Mouse (Mus musculus): Measurements from ENCODE around the gene Golt1a. TPM values are rescaled to one million over a fixed set of nuclear protein-coding genes. Genes with fewer than 3 reads are reported as not detected.

Golt1a gene
- polyA plus RNA-seq, 1 experiment from 2014 or later, result not detected

DNA sequence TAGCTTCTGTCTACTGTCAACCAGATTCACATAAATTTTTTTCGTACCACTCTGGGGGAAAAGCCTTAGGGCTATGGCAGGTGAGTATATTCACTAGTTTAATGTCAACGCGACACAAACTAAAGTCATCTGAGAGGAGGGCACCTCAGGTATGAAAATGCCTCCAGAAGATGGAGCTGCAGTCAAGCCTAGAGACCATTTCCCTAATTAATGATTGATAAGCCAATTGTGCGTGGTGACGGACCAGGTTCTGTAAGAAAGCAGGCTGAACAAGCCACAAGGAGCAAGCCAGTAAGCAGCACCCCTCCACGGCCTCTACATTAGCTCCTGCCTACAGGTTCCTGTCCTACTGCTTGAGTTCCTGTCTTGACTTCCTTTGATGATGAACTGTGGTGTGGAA lies 51.4 kb downstream of the Golt1a start:
- Histone ChIP-seq H3K27ac (ENCODE audit: low read depth, low read length) (no peak overlapping the region), H3K36me3 (ENCODE audit: control insufficient read depth, insufficient read depth, low read length) (no peaks in the 10 kb centered on the region), H3K4me2 (replicated peaks; ENCODE audit: low read depth, low read length) (no peak overlapping the region), H3K4me3 (ENCODE audit: low read depth, low read length) (no peak overlapping the region), H3K4me1 (replicated peaks; ENCODE audit: control insufficient read depth, insufficient read depth, low read length) (0 out of 2 replicates have a peak, but pooled peaks cover 5% of the 10 kb centered on the region), H3K9ac (ENCODE audit: low read depth, low read length) (no peak overlapping the region), H3K27me3 (ENCODE audit: control insufficient read depth, insufficient read depth, low read length) (peaks cover 17% of the 10 kb centered on the region), H3K9me3 (ENCODE audit: control insufficient read depth, low read length) (no peaks in the 10 kb centered on the region)
- DNase-seq (ENCODE audit: low spot score) (no peak), ATAC-seq (ENCODE audit: low FRiP score) (no peak)
- WGBS, result 92% methylated on average over 6 of the region's 6 CpGs

GRCm38 (mm10) chr1:133362103-133362502 lies 52.5 kb downstream of the Golt1a start:
- H3K9me3 ChIP-seq (ENCODE audit: control insufficient read depth, low read length), result no peaks in the 10 kb centered on the region
- H3K4me1 ChIP-seq (replicated peaks; ENCODE audit: control insufficient read depth, insufficient read depth, low read length), result 0 out of 2 replicates have a peak, but pooled peaks cover 5% of the 10 kb centered on the region
- no peak overlapping the region for H3K4me3 ChIP-seq (ENCODE audit: low read depth, low read length)
- H3K27me3 ChIP-seq (ENCODE audit: control insufficient read depth, insufficient read depth, low read length), result peaks cover 19% of the 10 kb centered on the region
- H3K9ac ChIP-seq (ENCODE audit: low read depth, low read length), result no peak overlapping the region
- no peaks in the 10 kb centered on the region for H3K36me3 ChIP-seq (ENCODE audit: control insufficient read depth, insufficient read depth, low read length)
- ATAC-seq (ENCODE audit: low FRiP score), result no peak
- no peak for DNase-seq (ENCODE audit: low spot score)
- H3K4me2 ChIP-seq (replicated peaks; ENCODE audit: low read depth, low read length), result no peak overlapping the region
- H3K27ac ChIP-seq (ENCODE audit: low read depth, low read length), result no peak overlapping the region
- WGBS, result 93% methylated on average over 5 of the region's 5 CpGs

DNA sequence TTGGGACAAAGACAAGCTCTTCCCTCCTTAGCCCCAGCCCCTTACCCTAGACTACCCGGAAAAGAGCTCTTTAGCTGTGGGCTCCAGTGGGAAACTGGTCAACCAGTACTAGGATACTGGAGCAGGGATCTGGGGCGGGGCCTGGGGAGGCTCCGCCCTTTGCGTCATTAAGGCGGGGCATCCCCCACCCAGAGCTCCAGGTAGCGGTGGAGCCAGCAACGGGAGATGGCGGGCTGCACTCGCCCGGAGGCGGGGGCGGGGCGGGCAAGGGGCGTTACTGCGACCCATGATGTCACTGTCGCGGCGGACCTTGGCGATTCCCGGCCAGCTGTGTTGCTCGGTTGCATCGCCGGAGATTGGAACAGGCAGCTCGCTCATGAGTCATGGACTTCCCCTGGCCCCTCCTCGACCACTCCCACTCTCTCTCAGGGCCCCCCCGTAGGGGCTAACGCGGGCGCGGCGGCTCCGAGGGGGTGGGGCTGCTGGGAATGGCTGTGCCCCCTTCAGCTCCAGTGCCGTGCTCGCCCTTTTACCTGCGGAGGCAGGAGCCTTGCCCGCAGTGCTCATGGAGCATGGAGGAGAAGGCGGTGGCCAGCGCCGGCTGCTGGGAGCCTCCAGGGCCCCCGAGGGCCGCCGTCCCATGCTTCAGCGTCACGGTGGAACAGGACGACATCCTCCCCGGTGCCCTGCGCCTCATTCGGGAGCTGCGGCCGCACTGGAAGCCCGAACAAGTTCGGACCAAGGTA lies 53.8 kb downstream of the Golt1a start, which contains the start of gene Etnk2:
TSS of gene Etnk2 (plus strand) at position 297 of the 746 bp plus-strand sequence.
- Histone ChIP-seq H3K36me3 (ENCODE audit: control insufficient read depth, insufficient read depth, low read length) (no peaks in the 10 kb centered on the region), H3K4me1 (replicated peaks; ENCODE audit: control insufficient read depth, insufficient read depth, low read length) (peaks cover 10% of the 10 kb centered on the region; the same call in 1 of the 2 replicates), H3K4me3 (ENCODE audit: low read depth, low read length) (peak within 1 kb of the TSS; percentile 68), H3K27ac (ENCODE audit: low read depth, low read length) (no peak within 1 kb of the TSS), H3K27me3 (ENCODE audit: control insufficient read depth, insufficient read depth, low read length) (peaks cover 19% of the 10 kb centered on the region), H3K4me2 (replicated peaks; ENCODE audit: low read depth, low read length) (peak within 1 kb of the TSS; percentile 98), H3K9ac (ENCODE audit: low read depth, low read length) (peak within 1 kb of the TSS; percentile 62), H3K9me3 (ENCODE audit: control insufficient read depth, low read length) (no peaks in the 10 kb centered on the region)
- DNase-seq (ENCODE audit: low spot score), result peak; percentile 87
- WGBS, result under 1% methylated on average over 52 of the region's 52 CpGs
- ATAC-seq (ENCODE audit: low FRiP score), result peak; percentile 82

DNA sequence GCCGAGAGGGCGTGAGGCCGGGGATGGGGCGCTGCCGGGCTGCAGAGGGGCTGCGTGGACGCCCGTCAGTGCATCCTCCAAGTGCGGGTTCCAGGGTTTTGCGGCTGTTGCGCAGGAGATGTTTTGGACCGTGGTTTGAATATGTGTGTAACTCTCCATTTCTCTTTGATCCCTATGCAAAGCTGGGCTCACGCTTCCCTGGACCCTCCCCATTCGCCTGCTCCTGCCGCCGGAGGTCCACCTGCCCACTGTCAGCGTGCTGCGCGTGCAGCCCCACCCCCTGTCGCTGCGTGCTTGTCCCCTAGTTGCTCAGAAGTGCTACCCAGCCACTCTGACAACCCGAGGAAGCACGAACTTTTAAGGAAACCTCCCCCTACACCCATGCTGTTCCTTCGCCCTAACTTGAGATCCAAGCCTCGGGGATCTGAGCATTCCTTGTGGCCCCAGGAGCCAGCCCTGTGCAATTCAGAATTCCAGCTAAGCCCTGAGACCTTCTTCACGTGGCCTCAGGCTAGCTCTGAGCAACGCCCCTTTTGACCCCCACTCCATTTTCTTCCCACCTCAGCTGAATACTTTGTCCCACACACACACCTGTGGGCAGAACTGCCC lies 54.5 kb downstream of the Golt1a start:
- 2% methylated on average over 27 of the region's 27 CpGs for WGBS
- DNase-seq (ENCODE audit: low spot score) (no peak), ATAC-seq (ENCODE audit: low FRiP score) (no peak; the same call in none of the 2 replicates)
- H3K4me2 ChIP-seq (replicated peaks; ENCODE audit: low read depth, low read length), result peak overlapping the region; percentile 98
- H3K27ac ChIP-seq (ENCODE audit: low read depth, low read length), result no peak overlapping the region
- H3K4me3 ChIP-seq (ENCODE audit: low read depth, low read length), result peak overlapping the region; percentile 68
- peak overlapping the region; percentile 62 for H3K9ac ChIP-seq (ENCODE audit: low read depth, low read length)
- peaks cover 10% of the 10 kb centered on the region; the same call in 1 of the 2 replicates for H3K4me1 ChIP-seq (replicated peaks; ENCODE audit: control insufficient read depth, insufficient read depth, low read length)
- no peaks in the 10 kb centered on the region for H3K9me3 ChIP-seq (ENCODE audit: control insufficient read depth, low read length)
- H3K36me3 ChIP-seq (ENCODE audit: control insufficient read depth, insufficient read depth, low read length), result no peaks in the 10 kb centered on the region
- peaks cover 19% of the 10 kb centered on the region for H3K27me3 ChIP-seq (ENCODE audit: control insufficient read depth, insufficient read depth, low read length)

GRCm38 (mm10) chr1:133364890-133365289 lies 55.3 kb downstream of the Golt1a start:
- Histone ChIP-seq H3K4me1 (replicated peaks; ENCODE audit: control insufficient read depth, insufficient read depth, low read length) (peaks cover 10% of the 10 kb centered on the region; the same call in 1 of the 2 replicates), H3K27ac (ENCODE audit: low read depth, low read length) (no peak overlapping the region), H3K36me3 (ENCODE audit: control insufficient read depth, insufficient read depth, low read length) (no peaks in the 10 kb centered on the region), H3K27me3 (ENCODE audit: control insufficient read depth, insufficient read depth, low read length) (peaks cover 19% of the 10 kb centered on the region), H3K4me2 (replicated peaks; ENCODE audit: low read depth, low read length) (no peak overlapping the region), H3K9ac (ENCODE audit: low read depth, low read length) (no peak overlapping the region), H3K4me3 (ENCODE audit: low read depth, low read length) (no peak overlapping the region), H3K9me3 (ENCODE audit: control insufficient read depth, low read length) (no peaks in the 10 kb centered on the region)
- no peak for DNase-seq (ENCODE audit: low spot score)
- ATAC-seq (ENCODE audit: low FRiP score), result no peak
- 50% methylated on average over 2 of the region's 2 CpGs for WGBS

DNA sequence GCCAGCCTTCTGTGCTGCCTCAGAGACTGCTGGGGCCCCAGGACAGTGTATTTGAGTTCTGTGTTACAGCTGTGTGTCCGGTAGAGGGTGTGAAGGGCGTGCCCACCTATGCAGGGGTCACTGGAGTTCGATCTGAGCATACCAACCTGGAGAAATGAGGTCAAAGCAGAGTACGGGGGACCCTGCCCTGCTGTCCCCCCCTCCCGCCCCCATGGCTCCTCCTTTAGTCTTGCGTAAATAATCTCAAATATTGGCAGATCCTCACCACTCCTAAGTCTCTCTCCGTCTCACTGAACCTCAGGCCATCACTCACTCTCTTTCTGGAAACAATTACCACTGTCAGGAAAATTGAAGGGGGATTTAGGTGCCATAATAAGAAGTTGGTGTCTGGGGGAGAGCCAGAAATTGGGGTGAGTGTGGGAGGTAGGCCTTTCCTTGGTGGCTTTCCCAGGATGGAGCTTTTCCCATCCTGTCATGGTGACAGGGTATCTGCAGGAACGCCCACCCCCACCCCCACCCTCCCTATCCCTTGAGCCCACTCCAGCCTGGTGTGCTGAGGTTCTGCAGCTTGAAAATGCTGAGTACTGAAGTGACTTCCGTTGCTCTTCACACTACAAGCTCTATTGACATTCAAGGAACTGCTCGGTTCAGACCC lies 57.5 kb downstream of the Golt1a start:
- 42% methylated on average over 10 of the region's 10 CpGs for WGBS
- ATAC-seq (ENCODE audit: low FRiP score), result no peak
- Histone ChIP-seq H3K9me3 (ENCODE audit: control insufficient read depth, low read length) (no peaks in the 10 kb centered on the region), H3K9ac (ENCODE audit: low read depth, low read length) (no peak overlapping the region), H3K27me3 (ENCODE audit: control insufficient read depth, insufficient read depth, low read length) (peaks cover 19% of the 10 kb centered on the region), H3K27ac (ENCODE audit: low read depth, low read length) (no peak overlapping the region), H3K4me1 (replicated peaks; ENCODE audit: control insufficient read depth, insufficient read depth, low read length) (peaks cover 10% of the 10 kb centered on the region; the same call in 1 of the 2 replicates), H3K36me3 (ENCODE audit: control insufficient read depth, insufficient read depth, low read length) (no peaks in the 10 kb centered on the region), H3K4me2 (replicated peaks; ENCODE audit: low read depth, low read length) (no peak overlapping the region), H3K4me3 (ENCODE audit: low read depth, low read length) (no peak overlapping the region)
- no peak for DNase-seq (ENCODE audit: low spot score)

GRCm38 (mm10) chr1:133367606-133368488 lies 58.2 kb downstream of the Golt1a start:
- H3K36me3 ChIP-seq (ENCODE audit: control insufficient read depth, insufficient read depth, low read length), result no peaks in the 10 kb centered on the region
- H3K9ac ChIP-seq (ENCODE audit: low read depth, low read length), result 0 out of 2 replicates have a peak overlapping the region, but pooled peaks have one; percentile 4
- 16% methylated on average over 11 of the region's 11 CpGs for WGBS
- DNase-seq (ENCODE audit: low spot score) (no peak), ATAC-seq (ENCODE audit: low FRiP score) (no peak)
- peaks cover 10% of the 10 kb centered on the region; the same call in 1 of the 2 replicates for H3K4me1 ChIP-seq (replicated peaks; ENCODE audit: control insufficient read depth, insufficient read depth, low read length)
- H3K4me3 ChIP-seq (ENCODE audit: low read depth, low read length), result no peak overlapping the region
- H3K4me2 ChIP-seq (replicated peaks; ENCODE audit: low read depth, low read length), result no peak overlapping the region
- H3K27ac ChIP-seq (ENCODE audit: low read depth, low read length), result peak overlapping the region; percentile 10; the same call in 1 of the 2 replicates
- no peaks in the 10 kb centered on the region for H3K9me3 ChIP-seq (ENCODE audit: control insufficient read depth, low read length)
- H3K27me3 ChIP-seq (ENCODE audit: control insufficient read depth, insufficient read depth, low read length), result peaks cover 18% of the 10 kb centered on the region

- Histone ChIP-seq H3K36me3 (ENCODE audit: control insufficient read depth, insufficient read depth, low read length) (no peaks in the 10 kb centered on the region), H3K27ac (ENCODE audit: low read depth, low read length) (no peak overlapping the region), H3K9me3 (ENCODE audit: control insufficient read depth, low read length) (no peaks in the 10 kb centered on the region), H3K4me3 (ENCODE audit: low read depth, low read length) (no peak overlapping the region), H3K9ac (ENCODE audit: low read depth, low read length) (0 out of 2 replicates have a peak overlapping the region, but pooled peaks have one; percentile 4), H3K4me2 (replicated peaks; ENCODE audit: low read depth, low read length) (no peak overlapping the region), H3K4me1 (replicated peaks; ENCODE audit: control insufficient read depth, insufficient read depth, low read length) (peaks cover 8% of the 10 kb centered on the region; the same call in 1 of the 2 replicates), H3K27me3 (ENCODE audit: control insufficient read depth, insufficient read depth, low read length) (peaks cover 17% of the 10 kb centered on the region)
- DNase-seq (ENCODE audit: low spot score) (no peak), ATAC-seq (ENCODE audit: low FRiP score) (no peak)
- 66% methylated on average over 10 of the region's 10 CpGs for WGBS
Measured at GRCm38 (mm10) chr1:133368644-133369043, 59.0 kb downstream of the Golt1a start.

Data from hindbrain, embryonic 11.5 days (tissue).